Mouse (Mus musculus): Measurements from ENCODE around the gene Tmem208. TPM values are rescaled to one million over a fixed set of nuclear protein-coding genes. Genes with fewer than 3 reads are reported as not detected.

The Tmem208 gene
- polyA plus RNA-seq (2021; fragmentation: Nextera tagmentation) = 98.7 and 116 TPM in 2 replicates
- long read RNA-seq, experiment 1, transcript Tmem208-205 (6 exons, 801 nt) = minor isoform, 9 of 73 reads
- long read RNA-seq, experiment 1, transcript Tmem208-201 (6 exons, 785 nt) = major isoform, 56 of 73 reads
- long read RNA-seq, experiment 1, partial matches to known transcripts = 1 of 73 reads
- long read RNA-seq, experiment 1, other reads (novel, unspliced or antisense) = 5 of 73 reads
- long read RNA-seq, experiment 2, transcript Tmem208-201 (6 exons, 785 nt) = major isoform, 12 of 27 reads
- long read RNA-seq, experiment 2, partial matches to known transcripts = 2 of 27 reads
- long read RNA-seq, experiment 2, other reads (novel, unspliced or antisense) = 11 of 27 reads

GRCm38 (mm10) chr8:105326141-105326672 is at the start of gene Tmem208, which contains the start of gene Lrrc29:
Gene Tmem208 (plus strand): TSS chr8:105326354.
Gene Lrrc29 (minus strand): TSS chr8:105326278.

GRCm38 (mm10) chr8:105289805-105290460 is 36.2 kb upstream of the Tmem208 start, which contains the start of gene 4931428F04Rik:
Gene 4931428F04Rik (minus strand): TSS chr8:105289864.

GRCm38 (mm10) chr8:105295895-105296573 is 30.1 kb upstream of the Tmem208 start, which contains the start of gene Exoc3l:
Gene Exoc3l (minus strand): TSS chr8:105296101.

GRCm38 (mm10) chr8:105297511-105298192 is 28.5 kb upstream of the Tmem208 start, which contains the start of gene E2f4:
Gene E2f4 (plus strand): TSS chr8:105297663.

GRCm38 (mm10) chr8:105305211-105306145 is 20.7 kb upstream of the Tmem208 start, which contains the start of gene Elmo3:
Gene Elmo3 (plus strand): TSS chr8:105305601.

GRCm38 (mm10) chr8:105347428-105348221 is 21.5 kb downstream of the Tmem208 start, which contains the start of gene Fhod1:
Gene Fhod1 (minus strand): TSS chr8:105347953.

GRCm38 (mm10) chr8:105348450-105349095 is 22.4 kb downstream of the Tmem208 start, which contains the start of gene Slc9a5:
Gene Slc9a5 (plus strand): TSS chr8:105348843.

GRCm38 (mm10) chr8:105373032-105373431 is 46.9 kb downstream of the Tmem208 start, which contains the start of gene Plekhg4:
Gene Plekhg4 (plus strand): TSS chr8:105373274.

Small RNA genes within 50 kb of the gene (microRNA-seq; reads per million reads assigned to microRNA genes)
- gene Gm27320 (not detected), gene Mir328 (10,700 reads per million, percentile 96 among the genes with 10 or more reads in this experiment)

Other genes starting within 250 kb of the Tmem208 start
- gene Ces3b, start 242.6 kb upstream of the Tmem208 start, polyA plus RNA-seq (2021; fragmentation: Nextera tagmentation) = not detected in 2 replicates
- not detected in 2 replicates for gene Ces4a, start 194.6 kb upstream of the Tmem208 start, polyA plus RNA-seq (2021; fragmentation: Nextera tagmentation)
- 9.7 and 11.5 TPM in 2 replicates for gene Cbfb, start 155.7 kb upstream of the Tmem208 start, polyA plus RNA-seq (2021; fragmentation: Nextera tagmentation)
- gene D230025D16Rik, start 101.2 kb upstream of the Tmem208 start, polyA plus RNA-seq (2021; fragmentation: Nextera tagmentation) = 24.7 and 25.1 TPM in 2 replicates
- gene B3gnt9, start 71.2 kb upstream of the Tmem208 start, polyA plus RNA-seq (2021; fragmentation: Nextera tagmentation) = 2.7 and 3.0 TPM in 2 replicates
- 5.5 and 7.2 TPM in 2 replicates for gene Tradd, start 61.7 kb upstream of the Tmem208 start, polyA plus RNA-seq (2021; fragmentation: Nextera tagmentation)
- 2.0 and 2.1 TPM in 2 replicates for gene Fbxl8, start 61.7 kb upstream of the Tmem208 start, polyA plus RNA-seq (2021; fragmentation: Nextera tagmentation)
- 2.7 and 2.8 TPM in 2 replicates for gene Hsf4, start 56.6 kb upstream of the Tmem208 start, polyA plus RNA-seq (2021; fragmentation: Nextera tagmentation)
- 21.1 and 23.4 TPM in 2 replicates for gene Nol3, start 50.2 kb upstream of the Tmem208 start, polyA plus RNA-seq (2021; fragmentation: Nextera tagmentation)
- 9.5 and 11.5 TPM in 2 replicates for gene 4931428F04Rik, start 36.5 kb upstream of the Tmem208 start, polyA plus RNA-seq (2021; fragmentation: Nextera tagmentation)
- gene Exoc3l, start 30.3 kb upstream of the Tmem208 start, polyA plus RNA-seq (2021; fragmentation: Nextera tagmentation) = 2.6 and 4.1 TPM in 2 replicates
- 7.7 and 9.2 TPM in 2 replicates for gene E2f4, start 28.7 kb upstream of the Tmem208 start, polyA plus RNA-seq (2021; fragmentation: Nextera tagmentation)
- gene Elmo3, start 20.8 kb upstream of the Tmem208 start, polyA plus RNA-seq (2021; fragmentation: Nextera tagmentation) = 0.62 and 1.5 TPM in 2 replicates
- 0.88 and 1.2 TPM in 2 replicates for gene Lrrc29, start 76 bp upstream of the Tmem208 start, polyA plus RNA-seq (2021; fragmentation: Nextera tagmentation)
- gene Fhod1, start 21.6 kb downstream of the Tmem208 start, polyA plus RNA-seq (2021; fragmentation: Nextera tagmentation) = 0.04 and 0.34 TPM in 2 replicates
- 1.4 and 1.7 TPM in 2 replicates for gene Slc9a5, start 22.5 kb downstream of the Tmem208 start, polyA plus RNA-seq (2021; fragmentation: Nextera tagmentation)
- 0.11 TPM in 1 of 2 replicates, not detected in the other for gene Plekhg4, start 46.9 kb downstream of the Tmem208 start, polyA plus RNA-seq (2021; fragmentation: Nextera tagmentation)
- not detected in 2 replicates for gene Kctd19, start 87.1 kb downstream of the Tmem208 start, polyA plus RNA-seq (2021; fragmentation: Nextera tagmentation)
- 0.36 and 0.43 TPM in 2 replicates for gene Lrrc36, start 87.2 kb downstream of the Tmem208 start, polyA plus RNA-seq (2021; fragmentation: Nextera tagmentation)
- gene Tppp3, start 145.2 kb downstream of the Tmem208 start, polyA plus RNA-seq (2021; fragmentation: Nextera tagmentation) = 45.8 and 47.2 TPM in 2 replicates
- 18.5 and 23.0 TPM in 2 replicates for gene Zdhhc1, start 170.5 kb downstream of the Tmem208 start, polyA plus RNA-seq (2021; fragmentation: Nextera tagmentation)
- not detected in 2 replicates for gene Hsd11b2, start 192.4 kb downstream of the Tmem208 start, polyA plus RNA-seq (2021; fragmentation: Nextera tagmentation)
- 112 and 125 TPM in 2 replicates for gene Atp6v0d1, start 239.7 kb downstream of the Tmem208 start, polyA plus RNA-seq (2021; fragmentation: Nextera tagmentation)

Data from layer of hippocampus, adult 6 months (tissue).